Mouse (Mus musculus): ENCODE results near the gene Clstn1.

Gene Clstn1

DNA sequence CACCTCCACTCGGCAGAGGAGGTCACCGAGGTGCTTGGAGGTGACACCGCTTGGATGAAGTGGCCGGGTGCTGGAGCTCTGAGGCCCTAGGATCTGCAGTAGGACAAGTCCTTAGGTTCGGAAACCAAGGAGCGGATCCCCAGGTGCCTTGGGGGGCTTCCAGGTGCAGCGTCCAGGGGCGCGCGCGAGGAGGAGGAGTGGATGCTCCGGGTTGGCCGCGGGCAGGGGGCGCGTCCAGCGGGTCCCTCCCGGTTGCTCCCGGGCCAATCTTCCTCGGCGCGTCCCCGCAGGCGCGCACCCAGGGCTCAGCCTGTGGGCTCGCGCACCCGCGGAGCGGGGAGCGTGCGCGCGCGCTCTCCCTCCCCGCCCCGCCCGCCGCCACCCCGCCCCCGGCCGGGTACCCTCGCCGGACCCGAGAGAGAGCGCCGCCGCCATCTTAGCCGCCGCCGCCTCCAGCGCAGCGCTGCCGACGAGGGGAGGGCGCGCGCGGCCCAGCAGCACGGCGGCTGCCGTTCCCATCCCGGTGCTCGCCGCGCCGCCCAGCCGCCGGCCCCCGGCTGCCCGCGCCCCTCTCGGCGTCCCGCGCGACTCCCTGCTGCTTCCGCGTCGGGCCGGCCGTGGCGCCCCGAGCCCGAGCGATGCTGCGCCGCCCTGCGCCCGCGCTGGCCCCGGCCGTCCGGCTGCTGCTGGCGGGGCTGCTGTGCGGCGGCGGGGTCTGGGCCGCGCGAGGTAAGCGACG is at the start of gene Clstn1:
Gene Clstn1, plus strand, starts transcription at position 425 of the 739 bp plus-strand sequence.
- ATAC-seq (ENCODE audit: low TSS enrichment): peak; percentile 39

DNA sequence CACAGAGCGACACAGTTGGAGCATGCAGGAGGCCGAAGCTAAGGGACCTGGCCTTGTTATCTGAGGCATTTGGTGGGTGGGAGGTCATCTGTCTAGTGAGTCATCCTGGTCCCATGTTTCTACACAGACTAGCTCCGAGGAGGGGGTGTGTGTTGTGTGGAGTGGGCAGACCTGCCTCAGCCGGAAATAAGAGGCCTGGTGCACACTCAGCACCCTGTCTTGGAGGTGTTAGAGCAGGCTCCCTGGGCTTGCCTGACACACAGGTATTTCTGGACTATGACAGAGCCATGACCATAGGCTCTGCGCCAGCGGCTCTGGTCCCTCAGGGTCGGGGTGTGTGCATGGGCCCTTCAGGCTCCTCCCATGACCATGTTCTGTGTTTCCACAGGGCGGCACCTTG is 46.8 kb upstream of the Clstn1 start:
- peak; percentile 24 for ATAC-seq (ENCODE audit: low TSS enrichment)

GRCm38 (mm10) chr4:149541935-149542334 is 44.3 kb upstream of the Clstn1 start:
- no peak for ATAC-seq (ENCODE audit: low TSS enrichment)

DNA sequence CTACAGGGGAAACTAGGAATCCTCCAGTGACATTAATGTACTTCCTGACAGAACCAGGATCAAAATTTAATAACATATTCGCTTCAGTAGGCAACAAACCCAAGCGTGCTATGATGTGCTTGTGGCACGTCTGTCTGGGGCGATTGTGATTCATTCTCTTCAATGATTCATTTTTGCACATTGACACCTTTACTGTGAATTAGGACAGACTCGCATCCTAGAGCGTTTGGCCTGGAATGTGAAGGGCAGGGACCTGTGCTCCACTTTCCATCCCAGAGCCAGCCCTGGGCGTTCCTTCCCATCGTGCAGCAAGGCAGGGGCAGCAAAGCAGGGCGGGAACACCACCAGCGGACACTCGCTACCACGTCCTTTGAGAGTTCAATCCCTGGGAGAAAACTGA is 43.8 kb upstream of the Clstn1 start:
- ATAC-seq (ENCODE audit: low TSS enrichment): no peak

DNA sequence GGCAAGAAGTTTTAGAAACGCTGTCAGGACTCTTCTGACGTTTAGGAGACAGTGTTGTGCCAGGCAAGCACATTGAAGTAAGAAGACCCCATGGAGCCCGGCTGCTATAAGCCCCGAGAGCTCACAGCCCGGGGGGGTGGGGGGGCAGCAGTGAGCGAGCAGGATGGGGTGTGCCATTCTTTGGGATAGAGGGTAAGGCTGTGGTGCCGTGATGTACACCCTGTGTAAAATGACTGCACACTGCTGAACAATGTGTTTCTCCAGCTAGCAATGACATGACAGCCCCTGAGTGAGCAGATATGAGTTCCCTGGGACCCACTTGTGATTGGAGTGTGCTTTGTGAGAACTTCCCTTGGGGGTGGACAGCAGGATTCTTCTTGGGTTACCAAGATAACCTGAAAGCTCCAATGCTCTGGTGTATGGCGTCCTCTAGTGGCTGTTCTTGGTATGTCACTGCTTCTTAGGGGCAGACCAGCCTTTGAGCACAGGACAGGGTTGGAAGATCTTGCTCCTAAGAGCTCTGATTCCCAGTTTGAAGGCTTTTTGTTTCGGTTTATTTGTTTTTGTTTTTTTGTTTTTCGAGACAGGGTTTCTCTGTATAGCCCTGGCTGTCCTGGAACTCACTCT is 43.2 kb upstream of the Clstn1 start:
- 0 out of 2 replicates have a peak, but pooled peaks have one; percentile 47 for ATAC-seq (ENCODE audit: low TSS enrichment)

DNA sequence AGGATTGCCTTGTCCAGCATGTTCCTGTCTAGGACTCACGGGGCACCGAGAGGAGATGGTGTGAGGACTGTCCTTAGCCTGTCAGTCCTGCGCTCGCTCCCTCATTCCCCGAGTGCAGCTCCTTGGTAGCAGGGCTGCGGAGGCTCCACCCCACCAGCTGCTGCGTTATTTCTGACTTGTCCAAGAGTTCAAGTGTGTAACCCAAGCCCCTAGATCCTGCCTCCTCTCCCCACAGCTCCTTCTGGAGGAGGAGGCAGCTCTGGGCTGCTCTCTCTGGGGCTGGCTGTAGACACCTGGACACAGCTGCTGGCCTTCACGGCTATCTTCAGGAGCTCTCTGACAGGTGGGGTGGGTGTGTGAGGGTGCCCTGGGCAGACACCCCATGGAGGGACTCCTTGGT is 41.4 kb upstream of the Clstn1 start:
- ATAC-seq (ENCODE audit: low TSS enrichment): no peak

- ATAC-seq (ENCODE audit: low TSS enrichment): no peak
Observed at GRCm38 (mm10) chr4:149546797-149547444, 39.3 kb upstream of the Clstn1 start.

DNA sequence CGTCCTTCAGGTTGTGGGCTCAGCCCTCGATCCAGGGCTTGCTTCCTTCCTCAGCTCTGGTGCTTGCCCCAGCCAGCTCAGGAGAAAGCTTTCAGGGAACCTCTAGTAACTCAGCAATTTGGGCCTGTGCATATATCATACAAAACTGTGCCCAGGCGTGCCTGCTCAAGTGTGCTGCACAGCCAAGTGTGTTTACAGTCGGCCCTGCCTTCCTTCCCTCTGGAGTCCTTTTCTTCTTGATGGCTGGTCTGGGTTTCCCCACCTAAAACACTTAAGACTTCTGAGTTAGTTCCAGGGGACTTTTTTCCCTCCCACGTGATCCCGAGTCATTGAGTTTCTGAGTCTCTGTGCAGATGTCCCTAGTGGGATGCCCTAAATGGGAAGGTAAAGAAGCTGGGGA is 38.7 kb upstream of the Clstn1 start:
- no peak for ATAC-seq (ENCODE audit: low TSS enrichment)

GRCm38 (mm10) chr4:149549221-149549925 is 36.9 kb upstream of the Clstn1 start:
- ATAC-seq (ENCODE audit: low TSS enrichment): peak; percentile 87

DNA sequence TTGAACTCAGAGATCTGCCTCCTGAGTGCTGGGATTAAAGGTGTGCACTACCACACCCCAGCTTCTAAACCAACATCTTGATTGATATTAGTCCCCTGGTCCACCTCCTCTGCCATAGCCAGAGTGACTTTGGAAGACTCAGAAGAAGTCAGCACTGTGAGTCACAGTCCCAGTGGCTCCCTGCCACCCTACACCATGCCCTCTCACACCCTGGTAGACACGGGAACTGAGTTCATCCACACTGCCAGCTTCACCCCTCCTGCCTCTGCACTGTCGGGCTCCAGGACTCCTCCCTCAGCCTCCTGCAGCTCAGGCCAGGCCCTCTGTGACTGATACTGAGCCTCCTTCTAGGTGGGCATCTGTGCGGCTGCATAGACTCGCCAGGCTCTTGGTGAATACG is 35.4 kb upstream of the Clstn1 start:
- ATAC-seq (ENCODE audit: low TSS enrichment): no peak

GRCm38 (mm10) chr4:149551696-149552095 is 34.6 kb upstream of the Clstn1 start:
- no peak for ATAC-seq (ENCODE audit: low TSS enrichment)

GRCm38 (mm10) chr4:149553834-149554233 is 32.4 kb upstream of the Clstn1 start:
- peak; percentile 32; the same call in 1 of the 2 replicates for ATAC-seq (ENCODE audit: low TSS enrichment)

DNA sequence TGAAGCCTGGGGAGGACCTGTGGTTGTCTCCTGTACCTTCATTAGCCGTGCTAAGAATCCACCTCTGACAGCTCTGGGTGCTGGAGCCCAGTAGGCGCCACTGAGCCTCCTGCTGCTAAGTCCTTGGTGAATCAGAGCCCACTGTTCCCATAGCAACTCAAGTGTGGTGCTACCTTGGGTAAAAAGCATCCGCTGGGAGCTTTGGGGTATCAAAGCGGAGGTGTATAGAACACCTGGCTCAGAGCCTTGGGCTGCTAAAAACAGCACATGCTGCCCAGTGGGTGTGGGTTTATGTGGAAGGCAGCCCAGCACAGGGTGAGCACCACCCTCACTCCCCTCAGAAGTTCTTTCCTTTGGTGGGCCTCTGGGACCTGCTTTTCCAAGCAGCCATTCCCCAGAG is 30.2 kb upstream of the Clstn1 start:
- ATAC-seq (ENCODE audit: low TSS enrichment): peak; percentile 89

GRCm38 (mm10) chr4:149557905-149558304 is 28.4 kb upstream of the Clstn1 start:
- ATAC-seq (ENCODE audit: low TSS enrichment): no peak

DNA sequence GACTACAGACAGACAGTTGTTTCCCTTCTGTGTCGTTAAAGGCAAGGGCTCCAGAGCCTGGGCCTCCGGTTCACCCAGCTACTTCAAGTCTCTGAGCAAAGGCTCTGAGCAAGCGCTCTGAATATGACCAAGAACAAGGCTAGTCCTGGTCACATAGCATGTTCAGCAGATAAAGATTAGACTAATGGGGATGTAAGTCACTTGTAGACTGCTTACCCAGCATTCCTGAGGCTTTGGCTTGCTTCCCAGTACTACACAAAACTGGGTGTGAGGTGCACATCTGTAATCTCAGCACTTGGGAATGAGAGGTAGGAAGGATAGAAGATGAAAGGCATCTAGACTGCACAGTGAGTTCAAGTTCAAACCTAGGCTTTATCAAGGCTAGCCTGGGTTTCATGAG is 27.9 kb upstream of the Clstn1 start:
- ATAC-seq (ENCODE audit: low TSS enrichment): no peak

DNA sequence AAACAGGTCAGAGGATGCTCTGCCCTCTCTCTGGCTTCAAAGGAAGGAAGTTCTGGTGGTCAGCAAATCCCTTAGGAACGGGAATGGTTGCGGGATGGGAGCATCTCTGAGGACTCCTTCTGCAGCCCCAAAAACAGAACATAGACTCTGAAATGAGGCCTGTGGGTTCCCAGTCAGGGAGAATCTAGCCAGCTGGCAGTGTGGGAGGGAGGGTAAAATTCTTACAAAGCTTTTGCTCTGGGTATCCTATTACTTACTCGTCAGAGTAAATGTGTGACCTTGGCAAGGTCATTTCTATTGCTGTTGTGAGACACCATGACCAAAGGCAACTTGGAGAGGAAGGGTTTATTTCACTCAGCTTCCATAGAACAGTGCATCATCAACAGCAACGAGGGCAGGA is 24.9 kb upstream of the Clstn1 start:
- ATAC-seq (ENCODE audit: low TSS enrichment): peak; percentile 21; the same call in 1 of the 2 replicates

GRCm38 (mm10) chr4:149561986-149562904 is 24.0 kb upstream of the Clstn1 start:
- peak; percentile 77 for ATAC-seq (ENCODE audit: low TSS enrichment)

- peak; percentile 32; the same call in 1 of the 2 replicates for ATAC-seq (ENCODE audit: low TSS enrichment)
Observed at GRCm38 (mm10) chr4:149562905-149563347, 23.3 kb upstream of the Clstn1 start.

GRCm38 (mm10) chr4:149563941-149564361 is 22.3 kb upstream of the Clstn1 start:
- ATAC-seq (ENCODE audit: low TSS enrichment): no peak

DNA sequence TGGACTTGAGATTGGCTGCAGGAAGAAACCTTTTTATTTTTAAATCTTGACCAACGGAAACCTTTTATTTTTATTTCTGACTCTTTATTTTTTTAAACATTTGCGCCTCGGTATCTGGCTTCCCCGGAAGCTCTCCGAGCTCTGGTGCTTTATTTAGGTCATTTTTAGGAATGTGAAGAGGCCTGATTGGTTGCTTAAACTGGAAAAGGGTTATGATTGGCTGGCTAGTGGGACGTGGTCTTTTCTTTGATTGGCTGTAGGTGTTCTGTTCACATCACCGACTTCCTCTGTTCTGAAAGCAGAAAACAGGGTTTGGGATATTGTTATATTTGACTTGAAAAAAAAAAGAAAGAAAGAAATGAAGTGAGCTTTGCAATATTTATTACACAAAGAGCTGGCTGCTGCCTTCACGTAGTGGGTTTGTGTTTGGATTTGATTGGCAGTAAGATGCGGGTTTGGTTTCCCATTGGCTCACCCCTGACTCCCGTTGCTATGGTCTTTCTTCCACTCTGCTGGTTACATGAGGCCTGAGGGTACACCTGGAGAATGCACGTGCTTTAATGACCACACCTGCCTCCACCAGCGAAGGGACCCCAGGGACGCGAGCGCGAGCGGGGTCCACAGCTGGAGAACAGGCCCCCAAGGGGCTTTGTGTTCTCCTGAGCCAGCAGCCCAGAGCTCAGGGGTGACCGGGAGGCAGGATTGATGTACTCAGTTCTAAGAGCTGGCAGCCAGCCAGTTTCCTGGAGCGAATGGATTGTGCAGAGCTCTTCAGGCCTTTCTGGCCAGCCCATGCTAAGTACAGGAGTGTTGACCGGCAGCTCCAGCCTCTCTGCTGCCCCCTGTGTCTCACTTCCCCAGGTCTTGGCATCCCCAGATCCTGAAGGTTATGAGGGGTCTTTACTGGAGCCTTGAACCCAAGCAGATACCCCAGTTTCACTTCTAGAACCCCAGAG is 21.5 kb upstream of the Clstn1 start:
- peak; percentile 55 for ATAC-seq (ENCODE audit: low TSS enrichment)
